Mouse (Mus musculus): ENCODE results near the gene Vps8.

DNA sequence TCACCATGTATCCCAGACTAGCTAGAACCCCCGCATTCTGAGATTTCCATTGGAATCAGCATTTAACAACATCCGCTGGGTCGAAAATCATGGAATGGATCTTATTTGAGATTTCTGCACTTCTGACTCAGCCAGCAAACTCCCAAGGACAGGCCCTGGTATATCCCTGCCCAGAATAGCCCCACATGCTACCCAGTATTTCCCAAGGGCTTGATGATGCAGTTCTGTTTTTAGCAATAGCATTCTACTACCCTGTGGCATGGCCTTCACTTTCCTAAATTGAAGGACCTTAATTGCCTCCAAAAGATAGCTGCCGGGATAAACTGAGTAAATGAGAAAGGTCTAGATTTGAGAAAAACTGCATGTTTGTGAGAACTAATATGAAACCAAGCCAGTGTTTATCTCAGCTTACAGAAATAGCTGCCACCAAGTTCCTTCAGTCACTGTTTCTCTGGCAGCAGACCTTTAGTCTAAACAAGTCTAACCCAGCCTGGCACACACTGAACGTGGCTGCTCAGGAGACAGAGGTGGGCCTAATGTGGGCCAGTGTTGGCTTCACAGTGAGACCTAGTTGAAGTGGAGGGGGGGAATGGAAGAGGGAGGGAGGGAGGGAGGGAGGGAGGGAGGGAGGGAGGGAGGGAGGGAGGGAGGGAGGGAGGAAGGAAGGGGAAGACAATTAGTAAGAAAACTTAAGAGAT, 213.4 kb downstream of the Vps8 start:
- no peak for TF ChIP-seq CTCF (conservative IDR thresholded peaks at IDR 0.05; ENCODE audit: insufficient read depth, insufficient read length, low read depth, low read length)
- no peak for TF ChIP-seq POLR2A (IDR thresholded peaks at IDR 0.05; ENCODE audit: low read depth, low read length)
